Mouse (Mus musculus) megakaryocyte-erythroid progenitor cell, adult 5-6 weeks (primary cell): Measurements from ENCODE around the gene Ccdc152. TPM values are rescaled to one million over a fixed set of nuclear protein-coding genes. Genes with fewer than 3 reads are reported as not detected.

Experiments
- ATAC-seq: replicated peaks from 2 replicates; pipeline ENCODE4 v1.8.0; 2016; ENCODE audit warnings: mild to moderate bottlenecking, inconsistent platforms; ENCODE audit not compliant: severe bottlenecking, poor library complexity, low FRiP score, low TSS enrichment
- total RNA-seq, 2 experiments: library from RNA; stranded (forward) in 1 of 2; stranded (reverse) in 1 of 2; fragments of 200-1000, 215-1000 nt in 1 of 2; fragments of >200 nt in 1 of 2; fragmentation: Nextera tagmentation in 1 of 2; gene quantifications; 2 replicates each; pipeline ENCODE4 v1.2.3; 2014 to 2017

Gene Ccdc152
- total RNA-seq, 2 experiments from 2014 or later: not detected

- peak; percentile 41; the same call in 1 of the 2 replicates for ATAC-seq
These were observed 69.3 kb downstream of the Ccdc152 start for GRCm38 (mm10) chr15:3233837-3234551.

GRCm38 (mm10) chr15:3232168-3232835, 71.0 kb downstream of the Ccdc152 start:
- no peak for ATAC-seq

GRCm38 (mm10) chr15:3231004-3231403, 72.3 kb downstream of the Ccdc152 start:
- ATAC-seq: no peak

Other genes starting within 250 kb of the Ccdc152 start
- 26.1 and 44.4 TPM in 2 replicates for gene Selenop, start 35.0 kb downstream of the Ccdc152 start, total RNA-seq (2014; fragmentation: Nextera tagmentation)
- 36.1 and 62.1 TPM in 2 replicates for gene Selenop, start 35.0 kb downstream of the Ccdc152 start, total RNA-seq (2017)